Mouse (Mus musculus): ENCODE results near the gene Dapk3. TPM values are rescaled to one million over a fixed set of nuclear protein-coding genes. Genes with fewer than 3 reads are reported as not detected.
A peak's percentile ranks its signal among the peaks of the same experiment; 100 is the strongest.

Dapk3 gene
- polyA plus RNA-seq, 1 experiment from 2014 or later: 75.6 TPM

DNA sequence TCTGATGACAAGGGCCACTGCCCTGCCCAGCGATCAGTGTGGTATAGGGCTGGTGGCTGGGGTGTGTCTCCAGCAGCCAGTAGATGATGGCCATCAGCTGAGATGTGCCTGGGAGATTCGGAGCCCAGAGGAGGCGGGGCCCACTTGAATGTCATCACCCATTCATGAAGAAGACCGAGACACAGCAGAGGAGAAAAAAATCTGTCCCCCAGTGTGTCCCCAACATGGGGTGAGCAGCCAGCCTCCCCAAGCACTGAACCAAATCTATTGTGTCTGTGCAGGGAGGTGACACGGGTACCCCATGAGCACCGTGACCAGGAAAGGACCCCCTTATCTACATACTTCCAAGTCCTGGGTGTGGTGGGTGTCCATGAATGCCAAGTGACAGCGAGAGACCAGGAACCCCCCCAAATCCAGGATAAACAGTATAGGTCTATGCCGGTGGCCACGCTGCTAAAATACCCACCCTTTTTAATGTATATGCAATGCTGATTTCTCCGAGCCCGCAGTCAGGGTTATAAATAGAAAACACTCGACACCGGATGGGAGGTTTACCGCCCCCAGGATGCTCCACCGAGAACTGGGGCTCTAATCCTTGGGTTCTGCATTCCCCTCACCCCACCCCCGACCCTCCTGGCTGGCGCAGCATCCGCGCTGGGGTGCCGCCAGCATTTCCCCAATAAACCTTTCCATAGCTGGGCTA is 47.1 kb downstream of the Dapk3 start:
- Histone ChIP-seq H3K27ac (peak overlapping the region; percentile 85), H3K36me3 (no peaks in the 10 kb centered on the region), H3K4me1 (replicated peaks) (peaks cover 44% of the 10 kb centered on the region), H3K9me3 (no peaks in the 10 kb centered on the region), H3K4me3 (peak overlapping the region; percentile 61), H3K27me3 (ENCODE audit: insufficient read depth, poor library complexity, severe bottlenecking) (peaks cover 49% of the 10 kb centered on the region)
- DNase-seq (ENCODE audit: low spot score): no peak
- 12% methylated on average over 20 of the region's 20 CpGs for WGBS

GRCm38 (mm10) chr10:81230438-81231332 is 47.9 kb downstream of the Dapk3 start, which contains the start of gene Atcay:
Gene Atcay, minus strand, starts transcription at chr10:81230833.
- Histone ChIP-seq H3K9me3 (no peaks in the 10 kb centered on the region), H3K27ac (peak within 1 kb of the TSS; percentile 85), H3K4me1 (replicated peaks) (peaks cover 44% of the 10 kb centered on the region), H3K27me3 (ENCODE audit: insufficient read depth, poor library complexity, severe bottlenecking) (peaks cover 49% of the 10 kb centered on the region), H3K36me3 (0 out of 2 replicates have a peak, but pooled peaks cover 5% of the 10 kb centered on the region), H3K4me3 (peak within 1 kb of the TSS; percentile 61)
- WGBS: 7% methylated on average over 27 of the region's 27 CpGs
- peak; percentile 65 for DNase-seq (ENCODE audit: low spot score)

- WGBS: 58% methylated on average over 7 of the region's 7 CpGs
- Histone ChIP-seq H3K9me3 (no peaks in the 10 kb centered on the region), H3K4me1 (replicated peaks) (peaks cover 48% of the 10 kb centered on the region), H3K27me3 (ENCODE audit: insufficient read depth, poor library complexity, severe bottlenecking) (peaks cover 52% of the 10 kb centered on the region), H3K36me3 (0 out of 2 replicates have a peak, but pooled peaks cover 5% of the 10 kb centered on the region), H3K27ac (peak overlapping the region; percentile 70; the same call in 1 of the 2 replicates), H3K4me3 (peak overlapping the region; percentile 61)
- no peak for DNase-seq (ENCODE audit: low spot score)
Measured at GRCm38 (mm10) chr10:81231436-81231835, 48.6 kb downstream of the Dapk3 start.

DNA sequence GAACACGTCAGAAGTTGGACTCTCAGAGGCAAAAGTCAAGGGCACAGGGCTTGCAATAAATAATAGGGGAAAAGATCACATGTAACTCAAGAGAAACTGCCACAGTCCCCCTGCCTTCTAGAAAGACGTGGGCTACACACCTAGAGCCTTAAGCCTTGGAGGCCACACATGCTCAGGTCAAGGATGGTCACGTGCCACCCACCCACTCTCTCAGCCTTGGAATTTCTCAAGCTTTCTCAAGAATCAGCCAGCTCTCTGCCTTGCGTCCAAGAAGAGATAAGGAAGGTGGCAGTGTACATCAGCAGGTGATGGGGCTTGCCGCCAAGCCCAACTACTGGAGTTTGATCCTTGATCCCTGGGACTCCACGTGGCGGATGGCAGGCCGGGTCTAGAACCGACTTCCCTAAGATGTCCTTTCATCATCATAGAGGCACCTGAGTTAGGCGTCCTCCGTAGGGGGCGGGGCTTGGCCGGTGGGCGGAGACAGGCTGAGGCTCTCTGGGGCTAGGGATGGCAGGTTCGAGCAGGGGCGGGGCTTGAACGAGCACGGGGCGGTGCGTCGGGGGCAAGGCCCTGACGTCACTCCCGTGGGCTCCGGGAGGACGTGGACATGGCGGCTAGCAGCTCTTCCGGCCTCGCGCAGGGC is 49.9 kb downstream of the Dapk3 start, which contains the start of gene Zfr2:
TSS of gene Zfr2 (plus strand) at position 576 of the 646 bp plus-strand sequence.
- H3K4me1 ChIP-seq (replicated peaks): peaks cover 59% of the 10 kb centered on the region
- 0 out of 2 replicates have a peak, but pooled peaks cover 5% of the 10 kb centered on the region for H3K36me3 ChIP-seq
- peak within 1 kb of the TSS; percentile 93 for H3K27ac ChIP-seq
- peaks cover 63% of the 10 kb centered on the region for H3K27me3 ChIP-seq (ENCODE audit: insufficient read depth, poor library complexity, severe bottlenecking)
- DNase-seq (ENCODE audit: low spot score): peak; percentile 85
- H3K4me3 ChIP-seq: peak within 1 kb of the TSS; percentile 94
- 10% methylated on average over 29 of the region's 29 CpGs for WGBS
- H3K9me3 ChIP-seq: no peaks in the 10 kb centered on the region

DNA sequence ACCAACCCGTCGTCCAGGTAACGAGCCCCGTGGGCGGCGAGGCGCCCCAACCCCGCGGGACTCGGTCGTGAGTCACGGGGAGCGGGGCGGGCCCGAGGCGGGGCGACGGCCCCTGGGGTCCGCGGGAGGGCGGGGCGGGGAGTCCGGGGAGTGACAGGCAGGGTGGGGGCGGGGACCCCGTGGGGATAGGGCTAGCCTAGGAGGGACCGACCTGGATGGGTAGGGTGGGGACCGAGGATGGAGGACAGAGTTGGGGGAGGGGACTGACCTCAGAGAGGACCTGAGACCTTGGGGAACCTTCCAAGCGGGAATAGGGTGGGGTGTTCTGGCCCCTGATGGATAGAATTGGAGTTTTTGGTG is 50.4 kb downstream of the Dapk3 start:
- no peak for DNase-seq (ENCODE audit: low spot score)
- no peaks in the 10 kb centered on the region for H3K9me3 ChIP-seq
- H3K27ac ChIP-seq: peak overlapping the region; percentile 93
- 1% methylated on average over 27 of the region's 28 CpGs for WGBS
- peaks cover 61% of the 10 kb centered on the region for H3K4me1 ChIP-seq (replicated peaks)
- H3K27me3 ChIP-seq (ENCODE audit: insufficient read depth, poor library complexity, severe bottlenecking): peaks cover 68% of the 10 kb centered on the region
- peak overlapping the region; percentile 94 for H3K4me3 ChIP-seq
- 0 out of 2 replicates have a peak, but pooled peaks cover 5% of the 10 kb centered on the region for H3K36me3 ChIP-seq

DNA sequence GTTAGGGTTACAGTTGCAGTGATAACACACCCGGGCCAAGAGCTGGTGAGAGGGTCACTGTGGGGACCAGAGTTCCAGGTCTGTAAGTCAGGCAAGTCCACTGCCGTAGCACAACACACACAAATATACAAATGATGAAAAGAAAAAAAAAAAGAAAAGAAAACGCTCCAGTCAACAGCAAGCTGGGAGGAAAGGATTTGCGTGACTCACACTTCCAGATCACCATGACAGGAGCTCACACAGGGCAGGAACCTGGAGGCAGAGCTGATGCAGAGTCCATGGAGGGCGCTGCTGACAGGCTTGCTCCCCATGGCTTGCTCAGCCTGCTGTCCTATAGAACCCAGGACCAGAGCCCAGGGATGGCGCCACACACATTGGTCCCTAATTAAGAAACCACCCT is 51.4 kb downstream of the Dapk3 start:
- Histone ChIP-seq H3K27ac (no peak overlapping the region), H3K27me3 (ENCODE audit: insufficient read depth, poor library complexity, severe bottlenecking) (peaks cover 68% of the 10 kb centered on the region), H3K4me1 (replicated peaks) (peaks cover 66% of the 10 kb centered on the region), H3K9me3 (no peaks in the 10 kb centered on the region), H3K36me3 (0 out of 2 replicates have a peak, but pooled peaks cover 5% of the 10 kb centered on the region), H3K4me3 (peak overlapping the region; percentile 94; the same call in 1 of the 2 replicates)
- DNase-seq (ENCODE audit: low spot score): no peak
- WGBS: 86% methylated on average over 6 of the region's 6 CpGs

DNA sequence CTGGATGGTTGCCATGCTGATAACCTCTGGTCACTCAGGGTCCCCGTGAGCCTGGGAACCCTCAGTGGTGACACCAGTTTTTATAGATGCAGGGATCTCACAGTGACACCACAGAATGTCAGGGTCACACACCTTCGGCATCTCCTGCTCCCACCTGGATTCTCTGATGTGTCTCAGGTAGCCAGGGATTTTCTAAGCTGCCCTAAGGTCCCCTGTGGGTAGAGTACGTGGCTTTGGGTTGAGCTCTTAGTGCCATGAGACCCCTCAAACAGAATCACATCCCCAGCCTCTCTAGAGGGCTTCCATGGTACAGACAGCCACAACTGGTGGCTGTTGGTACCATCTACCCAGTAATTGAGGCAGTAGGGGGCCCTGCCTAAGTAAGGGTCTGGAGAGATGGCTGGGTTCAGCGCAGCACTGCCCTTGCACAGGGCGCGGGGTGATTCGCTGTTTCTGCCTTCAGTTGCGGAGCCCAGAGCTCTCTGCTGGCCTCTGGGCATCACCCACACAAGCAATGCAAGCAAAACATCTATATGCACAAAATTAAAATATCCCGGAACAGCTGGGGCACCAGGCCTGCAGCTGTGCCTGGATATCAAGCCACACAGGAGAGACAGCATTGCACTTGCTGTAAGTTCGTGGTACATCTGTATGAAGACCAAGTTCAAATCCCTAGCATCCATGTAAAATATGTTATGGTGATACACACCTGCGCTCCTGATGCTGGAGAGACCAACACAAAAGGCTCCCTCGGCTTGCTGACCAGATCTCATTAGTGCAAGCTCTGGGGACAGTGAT is 53.9 kb downstream of the Dapk3 start:
- 0 out of 2 replicates have a peak, but pooled peaks cover 5% of the 10 kb centered on the region for H3K36me3 ChIP-seq
- H3K4me1 ChIP-seq (replicated peaks): peaks cover 58% of the 10 kb centered on the region
- DNase-seq (ENCODE audit: low spot score): no peak
- 90% methylated on average over 12 of the region's 12 CpGs for WGBS
- H3K4me3 ChIP-seq: peak overlapping the region; percentile 4; the same call in 1 of the 2 replicates
- peaks cover 68% of the 10 kb centered on the region for H3K27me3 ChIP-seq (ENCODE audit: insufficient read depth, poor library complexity, severe bottlenecking)
- no peak overlapping the region for H3K27ac ChIP-seq
- H3K9me3 ChIP-seq: no peaks in the 10 kb centered on the region

GRCm38 (mm10) chr10:81238618-81239017 is 55.8 kb downstream of the Dapk3 start:
- WGBS: 92% methylated on average over 2 of the region's 2 CpGs
- Histone ChIP-seq H3K9me3 (no peaks in the 10 kb centered on the region), H3K4me1 (replicated peaks) (peaks cover 47% of the 10 kb centered on the region), H3K4me3 (no peak overlapping the region), H3K27me3 (ENCODE audit: insufficient read depth, poor library complexity, severe bottlenecking) (peaks cover 74% of the 10 kb centered on the region), H3K27ac (no peak overlapping the region), H3K36me3 (0 out of 2 replicates have a peak, but pooled peaks cover 5% of the 10 kb centered on the region)
- no peak for DNase-seq (ENCODE audit: low spot score)

DNA sequence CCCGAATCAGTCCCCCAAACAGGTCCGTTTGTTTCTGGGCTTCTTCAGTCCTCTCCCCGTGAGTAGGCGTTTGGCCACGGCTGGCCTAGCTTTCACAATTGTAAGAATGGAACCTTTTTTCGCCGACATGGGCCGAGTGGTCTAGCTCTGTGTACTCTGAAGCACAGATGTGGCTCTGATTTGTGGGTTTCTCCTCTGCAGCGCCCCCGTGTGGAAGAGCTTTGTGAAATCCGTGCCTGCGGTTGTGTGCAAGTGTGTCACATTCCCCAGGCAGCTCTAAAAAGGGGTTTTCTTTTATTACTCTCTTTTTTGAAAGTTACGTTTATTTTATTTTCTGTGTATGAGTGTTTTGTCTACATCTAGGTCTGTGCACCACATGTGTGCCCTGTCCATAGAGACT is 58.1 kb downstream of the Dapk3 start:
- H3K9me3 ChIP-seq: no peaks in the 10 kb centered on the region
- no peak overlapping the region for H3K27ac ChIP-seq
- no peaks in the 10 kb centered on the region for H3K36me3 ChIP-seq
- WGBS: 19% methylated on average over 13 of the region's 13 CpGs
- no peak overlapping the region for H3K4me3 ChIP-seq
- H3K27me3 ChIP-seq (ENCODE audit: insufficient read depth, poor library complexity, severe bottlenecking): peaks cover 96% of the 10 kb centered on the region
- H3K4me1 ChIP-seq (replicated peaks): peaks cover 56% of the 10 kb centered on the region
- peak; percentile 79 for DNase-seq (ENCODE audit: low spot score)

- WGBS: 92% methylated on average over 16 of the region's 16 CpGs
- H3K27me3 ChIP-seq (ENCODE audit: insufficient read depth, poor library complexity, severe bottlenecking): peaks cover 100% of the 10 kb centered on the region
Measured at GRCm38 (mm10) chr10:81242021-81242420, 59.2 kb downstream of the Dapk3 start.

More at GRCm38 (mm10) chr10:81242021-81242420, 59.2 kb downstream of the Dapk3 start:
- no peak overlapping the region for H3K27ac ChIP-seq
- H3K4me3 ChIP-seq: no peak overlapping the region
- H3K9me3 ChIP-seq: no peaks in the 10 kb centered on the region
- H3K4me1 ChIP-seq (replicated peaks): peaks cover 53% of the 10 kb centered on the region
- H3K36me3 ChIP-seq: no peaks in the 10 kb centered on the region
- DNase-seq (ENCODE audit: low spot score): no peak

Measured in hindbrain, embryonic 10.5 days (tissue).